Mouse (Mus musculus) forebrain, embryonic 11.5 days (tissue): ENCODE measurements around the gene Olfr711. TPM values are rescaled to one million over a fixed set of nuclear protein-coding genes. Genes with fewer than 3 reads are reported as not detected.
"Not testable (repeated sequence)": the region's sequence is repeated elsewhere in the genome, so short reads cannot be mapped to it uniquely, and the experiment has no call there.

Source experiments
- ATAC-seq: fragments of 200-750 bp; cut with Nextera tagmentation; replicated peaks from 2 replicates; pipeline ENCODE4 v1.8.0; 2017; ENCODE audit warnings: moderate TSS enrichment; ENCODE audit not compliant: low FRiP score
- DNase-seq: peaks from one replicate; pipeline ENCODE4 v3.0.0-alpha.2; 2017; ENCODE audit warnings: low spot score
- H3K27ac ChIP-seq: fragments of 300-500 bp; sonication (generic); 2 replicates; pipeline ENCODE4 v1.5.1; 2014; ENCODE audit warnings: low read depth, low read length
- H3K27me3 ChIP-seq: fragments of 300-500 bp; sonication (generic); 2 replicates; pipeline ENCODE4 v1.6.1; 2014; ENCODE audit warnings: mild to moderate bottlenecking, low read length, mixed read lengths; ENCODE audit not compliant: control insufficient read depth, insufficient read depth
- H3K36me3 ChIP-seq: fragments of 300-500 bp; sonication (generic); 2 replicates; pipeline ENCODE4 v1.6.1; 2014; ENCODE audit warnings: mild to moderate bottlenecking, low read length, moderate library complexity, mixed read lengths; ENCODE audit not compliant: control insufficient read depth, insufficient read depth
- H3K4me1 ChIP-seq: fragments of 300-500 bp; sonication (generic); replicated peaks from 2 replicates; pipeline ENCODE4 v1.6.1; 2014; ENCODE audit warnings: low read length, mixed read lengths; ENCODE audit not compliant: control insufficient read depth, insufficient read depth
- H3K4me2 ChIP-seq: fragments of 300-500 bp; sonication (generic); 2 replicates; pipeline ENCODE4 v1.6.1; 2014; ENCODE audit warnings: low read depth, mild to moderate bottlenecking, low read length, moderate library complexity, mixed read lengths; ENCODE audit not compliant: severe bottlenecking
- H3K4me3 ChIP-seq: fragments of 300-500 bp; sonication (generic); 2 replicates; pipeline ENCODE4 v1.5.1; 2014; ENCODE audit warnings: low read depth, low read length
- H3K9ac ChIP-seq: fragments of 300-500 bp; sonication (generic); 2 replicates; pipeline ENCODE4 v1.6.1; 2014; ENCODE audit warnings: low read length
- H3K9me3 ChIP-seq: fragments of 300-500 bp; sonication (generic); 2 replicates; pipeline ENCODE4 v1.6.1; 2016; ENCODE audit warnings: low read length, mixed read lengths; ENCODE audit not compliant: control insufficient read depth
- WGBS: fragments of 180-500 bp; shearing (Covaris S2); extraction: QIAGEN DNeasy Blood & Tissue Kit; methylation state at CpG from one replicate; pipeline ENCODE4 v1.1.7; 2014; 5-methylcytosine and 5-hydroxymethylcytosine counted together
- polyA plus RNA-seq: library from polyadenylated mRNA; unstranded; fragments of >200 nt; fragmentation: Nextera tagmentation; extraction: Ambion mirVana; gene quantifications from 2 replicates; pipeline ENCODE4 v1.2.1, GENCODE M21; 2014

The Olfr711 gene
- polyA plus RNA-seq, 1 experiment from 2014 or later = not detected

DNA sequence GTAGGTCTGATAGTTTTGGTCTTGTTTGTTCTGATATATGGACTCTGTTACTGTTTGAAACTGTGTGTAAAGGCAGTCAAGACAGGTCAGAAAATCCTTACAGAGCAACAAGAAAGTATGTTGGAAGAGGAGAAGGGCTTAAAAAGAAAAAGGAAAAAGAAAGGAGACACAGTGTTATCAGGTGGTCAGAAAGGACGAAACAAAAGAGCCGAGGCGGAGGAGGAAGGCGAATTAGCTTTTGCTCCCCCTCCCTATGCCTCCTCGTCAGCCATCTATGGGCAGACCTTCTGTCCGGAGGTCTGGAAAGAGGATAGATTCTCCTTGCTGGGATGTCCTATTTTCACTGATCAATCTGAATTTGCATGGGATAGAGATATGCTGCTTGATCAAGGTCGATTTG is 54.3 kb downstream of the Olfr711 start:
- ATAC-seq, H3K36me3 ChIP-seq, H3K27ac ChIP-seq, H3K9ac ChIP-seq, H3K4me1 ChIP-seq, H3K9me3 ChIP-seq, H3K4me3 ChIP-seq, H3K27me3 ChIP-seq, DNase-seq, H3K4me2 ChIP-seq: not testable (repeated sequence)
- WGBS = 89% methylated on average over 2 of the region's 7 CpGs

Other genes starting within 250 kb of the Olfr711 start
- gene Olfr697, start 233.0 kb downstream of the Olfr711 start, polyA plus RNA-seq = not detected in 2 replicates
- gene Olfr698, start 220.1 kb downstream of the Olfr711 start, polyA plus RNA-seq = not detected in 2 replicates
- gene Olfr699, start 182.3 kb downstream of the Olfr711 start, polyA plus RNA-seq = not detected in 2 replicates
- not detected in 2 replicates for gene Olfr700, start 166.6 kb downstream of the Olfr711 start, polyA plus RNA-seq
- not detected in 2 replicates for gene Olfr701, start 161.3 kb downstream of the Olfr711 start, polyA plus RNA-seq
- not detected in 2 replicates for gene Olfr702, start 141.6 kb downstream of the Olfr711 start, polyA plus RNA-seq
- gene Olfr703, start 132.1 kb downstream of the Olfr711 start, polyA plus RNA-seq = not detected in 2 replicates
- gene Olfr704, start 112.3 kb downstream of the Olfr711 start, polyA plus RNA-seq = not detected in 2 replicates
- not detected in 2 replicates for gene Olfr705, start 98.6 kb downstream of the Olfr711 start, polyA plus RNA-seq
- gene Olfr706, start 87.3 kb downstream of the Olfr711 start, polyA plus RNA-seq = not detected in 2 replicates
- not detected in 2 replicates for gene Olfr707, start 74.2 kb downstream of the Olfr711 start, polyA plus RNA-seq
- gene Olfr1532-ps1, start 67.5 kb downstream of the Olfr711 start, polyA plus RNA-seq = not detected in 2 replicates
- gene Olfr709-ps1, start 43.2 kb downstream of the Olfr711 start, polyA plus RNA-seq = not detected in 2 replicates
- not detected in 2 replicates for gene Olfr710, start 27.1 kb downstream of the Olfr711 start, polyA plus RNA-seq
- not detected in 2 replicates for gene Olfr6, start 11.5 kb downstream of the Olfr711 start, polyA plus RNA-seq
- not detected in 2 replicates for gene Olfr2, start 30.6 kb upstream of the Olfr711 start, polyA plus RNA-seq
- not detected in 2 replicates for gene Olfr713, start 55.7 kb upstream of the Olfr711 start, polyA plus RNA-seq
- not detected in 2 replicates for gene Olfr714, start 95.5 kb upstream of the Olfr711 start, polyA plus RNA-seq
- not detected in 2 replicates for gene Olfr17, start 117.8 kb upstream of the Olfr711 start, polyA plus RNA-seq
- not detected in 2 replicates for gene Olfr715b, start 134.9 kb upstream of the Olfr711 start, polyA plus RNA-seq
- gene Olfr715, start 155.6 kb upstream of the Olfr711 start, polyA plus RNA-seq = not detected in 2 replicates
- not detected in 2 replicates for gene Olfr716, start 162.9 kb upstream of the Olfr711 start, polyA plus RNA-seq
- gene Nlrp14, start 191.5 kb upstream of the Olfr711 start, polyA plus RNA-seq = not detected in 2 replicates
- not detected in 2 replicates for gene Rbmxl2, start 234.0 kb upstream of the Olfr711 start, polyA plus RNA-seq